Mouse (Mus musculus) heart, postnatal 25 days (tissue): ENCODE results near the gene Galntl6. TPM values are rescaled to one million over a fixed set of nuclear protein-coding genes. Genes with fewer than 3 reads are reported as not detected.
"Not testable (repeated sequence)": the region's sequence is repeated elsewhere in the genome, so short reads cannot be mapped to it uniquely, and the experiment has no call there.

ENCODE experiments used
- DNase-seq: peaks from one replicate; pipeline ENCODE4 v3.0.0; 2022; ENCODE audit warnings: low spot score
- intact Hi-C: fragments of 180-260 bp; cut with DNase I; formaldehyde crosslinking; loops from one replicate; pipeline ENCODE4 v1.15.1; 2025
- total RNA-seq, 2 experiments: library from RNA; stranded (reverse); gene quantifications; 2 replicates each; pipeline ENCODE4 v1.2.3; 2021

Gene Galntl6
- total RNA-seq, 2 experiments from 2014 or later: not detected

DNA sequence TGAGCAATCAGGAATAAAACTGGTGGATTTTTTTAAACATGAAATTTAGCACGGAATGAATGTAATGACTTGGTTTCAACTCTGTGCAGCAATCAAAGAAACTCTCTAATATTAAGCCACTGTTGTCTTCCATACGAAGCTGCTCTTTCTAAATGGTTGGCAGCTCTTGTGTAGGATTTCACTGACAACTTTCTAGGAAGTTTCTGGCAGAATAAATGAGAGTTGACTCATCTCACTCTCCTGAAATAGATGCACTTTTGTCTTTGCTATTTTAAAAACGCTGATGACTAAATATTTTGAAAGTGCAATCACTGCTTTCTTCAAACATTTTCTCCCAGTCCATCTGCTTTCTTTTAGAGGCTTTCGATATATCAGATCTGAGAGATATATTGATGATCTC lies 256.8 kb downstream of the Galntl6 start:
- no peak for DNase-seq
- intact Hi-C loops: no loop called here

DNA sequence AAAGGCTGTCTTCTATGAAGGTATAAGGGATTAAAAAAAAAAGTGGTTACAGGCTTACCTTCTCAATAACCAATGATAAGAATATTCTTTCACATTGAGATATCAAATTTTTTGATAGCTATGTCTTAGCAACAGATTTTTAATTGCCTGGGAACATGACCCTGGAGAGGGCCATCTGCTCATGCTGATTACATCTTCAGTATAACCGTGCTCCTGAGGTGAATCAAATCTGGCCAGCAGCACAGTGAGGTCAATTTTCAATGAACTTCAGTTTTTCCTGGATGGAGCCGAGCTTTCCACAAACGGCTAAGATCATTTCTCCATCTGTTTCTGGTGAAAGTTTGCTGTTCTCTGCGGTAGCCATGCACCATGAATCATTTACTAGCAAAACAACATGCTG lies 306.0 kb downstream of the Galntl6 start:
- DNase-seq: no peak

DNA sequence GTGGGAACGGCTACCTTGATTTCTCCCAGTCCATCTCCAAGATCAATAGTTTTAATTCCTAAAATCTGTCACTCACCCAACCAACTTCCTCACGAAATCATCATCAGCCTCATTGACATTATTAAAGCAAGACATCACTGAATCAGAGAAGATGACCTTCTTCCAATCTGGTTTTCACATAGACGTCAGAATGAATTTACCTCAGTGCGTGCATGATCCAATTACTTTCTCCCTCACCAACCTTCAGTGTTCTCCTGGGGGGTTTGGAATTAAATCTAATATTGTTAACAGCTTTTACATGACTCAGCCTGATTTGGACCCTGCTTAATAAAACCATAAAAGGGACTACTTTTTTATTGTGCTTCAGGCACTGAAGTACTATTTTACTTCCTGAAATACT lies 307.7 kb downstream of the Galntl6 start:
- intact Hi-C loops: no loop called here
- no peak for DNase-seq

More for the DNA sequence above, 306.0 kb downstream of the Galntl6 start:
- intact Hi-C loops: no loop called here

DNA sequence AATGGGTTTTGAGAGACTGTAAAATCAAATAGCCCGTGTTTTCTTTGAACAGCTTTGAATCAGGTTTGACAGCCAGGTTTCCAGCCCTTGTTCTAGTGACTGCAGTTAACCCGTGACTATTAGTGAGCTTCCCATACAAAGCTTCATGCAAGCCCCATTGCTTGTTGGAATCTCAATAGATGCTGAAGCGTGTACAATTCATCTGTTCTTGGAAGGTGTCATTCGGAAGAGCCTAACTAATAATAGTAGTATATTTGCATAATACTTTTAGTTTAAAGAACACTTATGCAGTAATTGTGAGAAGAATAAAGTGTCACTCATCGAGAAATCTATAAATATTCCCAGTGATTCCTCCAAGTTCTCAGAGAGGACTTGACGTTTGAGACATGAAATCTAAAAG lies 314.6 kb downstream of the Galntl6 start:
- no peak for DNase-seq
- intact Hi-C loops: no loop called here

DNA sequence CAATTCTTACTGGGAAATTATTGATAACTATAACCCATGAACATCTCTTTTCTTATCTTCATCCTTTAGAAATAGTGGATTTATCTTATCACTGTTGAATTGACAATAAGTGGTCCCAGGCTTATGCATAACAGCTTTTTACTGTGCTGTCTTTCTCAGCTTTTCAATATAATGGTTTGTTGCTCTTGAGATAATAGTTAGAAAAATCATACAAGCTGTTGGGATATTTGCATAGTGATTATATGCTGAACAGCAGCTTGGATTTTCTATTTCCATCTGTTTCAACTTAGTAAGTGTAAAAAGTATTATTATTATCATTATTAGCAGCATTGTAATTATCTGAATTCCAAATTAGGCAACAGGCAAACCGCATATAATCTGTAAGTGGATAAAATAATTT lies 337.1 kb downstream of the Galntl6 start:
- intact Hi-C loops: no loop called here
- no peak for DNase-seq

DNA sequence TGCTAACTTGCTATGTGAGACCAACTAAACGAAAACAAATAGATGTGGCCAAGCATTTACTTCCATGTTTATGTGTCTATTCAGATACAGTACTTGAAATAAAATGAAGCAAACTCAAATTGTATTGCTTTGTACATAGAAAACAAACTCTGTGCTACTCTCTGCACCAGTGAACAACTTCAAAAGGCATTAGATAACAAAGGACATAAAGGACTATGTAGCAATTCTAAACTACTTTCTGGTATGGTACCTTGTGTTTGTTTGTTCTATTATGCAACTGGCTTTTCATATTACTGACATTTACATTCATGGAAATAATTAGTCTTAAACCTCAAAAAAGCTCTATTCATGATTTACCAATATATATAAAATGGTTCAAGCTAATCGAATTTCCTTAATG lies 344.4 kb downstream of the Galntl6 start:
- no peak for DNase-seq
- intact Hi-C loops: no loop called here

DNA sequence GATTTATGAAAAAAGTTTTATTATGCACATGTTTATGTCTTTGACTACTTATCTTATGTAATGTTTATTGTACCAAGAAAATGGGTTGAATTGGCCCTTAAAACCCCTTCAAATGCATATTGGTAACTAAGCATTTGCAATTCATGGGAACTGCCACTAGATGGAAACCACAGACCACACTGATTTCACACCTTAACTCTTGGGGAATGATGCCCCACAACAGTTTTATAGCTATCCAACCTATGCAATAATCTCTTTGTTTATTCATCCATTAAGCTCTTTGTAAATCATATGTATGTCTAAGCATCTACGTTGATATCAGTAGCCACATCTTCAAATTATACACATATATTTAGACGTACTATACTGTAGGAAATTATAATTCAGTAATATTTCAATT lies 346.3 kb downstream of the Galntl6 start:
- intact Hi-C loops: no loop called here
- no peak for DNase-seq

DNA sequence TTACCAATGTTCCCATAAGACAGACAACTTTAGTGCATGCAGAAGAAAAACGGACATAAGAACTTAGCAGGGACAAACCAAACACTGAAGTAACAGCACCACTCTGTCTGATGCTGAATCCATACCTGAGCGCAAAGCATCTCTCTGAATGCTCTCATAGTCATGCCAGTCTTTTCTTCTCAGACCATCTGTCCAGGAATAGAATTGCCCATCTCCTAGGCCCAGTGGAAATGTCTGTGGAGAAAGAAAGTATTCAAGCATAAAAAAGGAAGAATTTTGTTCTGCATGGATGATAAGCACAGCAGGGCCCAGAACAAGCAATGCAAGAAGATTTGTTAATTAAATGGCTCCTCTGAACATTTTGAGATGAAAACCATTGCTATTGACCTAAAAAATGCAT lies 376.7 kb downstream of the Galntl6 start:
- intact Hi-C loops: no loop called here
- no peak for DNase-seq

DNA sequence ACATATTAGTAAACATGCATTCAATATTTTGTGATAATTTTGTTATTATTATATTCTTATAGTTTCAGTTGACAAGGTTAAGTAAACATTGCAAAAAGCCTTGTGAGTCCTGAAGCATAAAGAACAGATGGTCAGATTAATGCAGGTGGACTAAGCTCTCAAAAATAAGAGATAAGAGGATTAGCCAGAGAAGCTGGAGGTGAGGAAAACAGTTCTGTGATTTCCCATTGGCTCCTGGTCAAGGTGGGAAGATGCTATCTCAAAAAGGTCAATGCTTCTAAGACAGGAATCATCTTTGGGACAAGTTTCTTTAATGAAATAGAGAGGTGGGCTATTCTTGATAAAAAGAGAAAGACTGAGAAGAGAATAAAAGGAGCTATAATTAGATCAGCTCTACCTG lies 377.8 kb downstream of the Galntl6 start:
- intact Hi-C loops: no loop called here
- DNase-seq: no peak

DNA sequence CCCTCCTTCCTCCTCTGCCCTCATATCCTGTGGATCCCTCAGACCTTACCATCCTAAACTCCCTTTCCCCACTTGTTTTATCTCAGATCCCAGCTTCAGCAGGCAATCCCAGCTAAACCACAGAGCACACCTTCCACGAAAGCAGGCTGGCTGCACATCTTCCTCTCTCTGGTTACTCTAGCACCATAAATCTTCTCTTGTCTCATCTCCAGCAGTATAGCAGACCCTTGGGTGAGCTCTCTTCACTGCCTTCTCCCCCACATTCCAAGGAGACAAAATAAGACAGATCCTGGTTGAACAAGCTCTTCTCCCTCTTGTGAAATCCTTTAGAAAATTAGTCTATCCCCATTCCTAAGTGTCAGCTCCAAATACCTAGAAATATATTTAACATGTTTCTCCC lies 389.0 kb downstream of the Galntl6 start:
- DNase-seq: no peak
- intact Hi-C loops: no loop called here

DNA sequence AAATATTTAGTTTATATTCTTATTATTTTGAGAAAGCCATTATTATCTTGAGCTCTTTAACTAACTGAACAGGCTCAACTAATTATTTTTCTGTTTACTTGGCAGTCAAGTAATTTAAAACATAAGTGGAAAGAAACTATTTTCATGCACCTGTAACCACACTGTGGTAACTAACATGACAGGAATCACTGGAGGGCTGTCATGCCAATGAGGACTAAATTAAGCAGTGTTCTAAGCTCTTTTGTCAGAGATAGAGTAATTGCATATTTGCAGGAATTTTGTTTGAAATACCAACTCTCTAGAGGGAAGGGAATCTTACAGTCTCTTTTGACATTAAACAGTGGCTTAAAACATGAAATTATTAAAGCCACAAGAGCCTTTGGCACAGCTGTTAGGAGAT lies 390.5 kb downstream of the Galntl6 start:
- intact Hi-C loops: no loop called here
- no peak for DNase-seq

DNA sequence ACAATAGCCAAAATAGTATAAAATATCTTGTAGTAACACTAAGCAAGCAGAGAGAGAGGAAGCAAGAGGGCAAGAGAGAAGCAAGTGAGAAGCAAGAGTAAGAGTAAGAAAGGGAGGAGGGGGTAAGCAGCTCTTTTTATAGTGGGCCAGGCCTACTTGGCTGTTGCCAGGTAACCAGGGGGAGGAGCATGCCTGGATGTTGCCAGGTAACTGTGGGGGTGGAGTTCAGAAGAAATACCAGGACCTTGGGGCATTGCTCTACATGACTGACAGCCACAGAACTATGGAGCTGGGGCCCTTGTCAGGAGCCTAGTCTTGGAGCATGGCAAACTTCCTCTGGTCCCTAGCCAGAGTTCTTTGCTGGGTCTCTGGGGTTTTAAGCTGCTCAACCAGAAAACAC lies 401.9 kb downstream of the Galntl6 start:
- no peak for DNase-seq
- intact Hi-C loops: no loop called here

DNA sequence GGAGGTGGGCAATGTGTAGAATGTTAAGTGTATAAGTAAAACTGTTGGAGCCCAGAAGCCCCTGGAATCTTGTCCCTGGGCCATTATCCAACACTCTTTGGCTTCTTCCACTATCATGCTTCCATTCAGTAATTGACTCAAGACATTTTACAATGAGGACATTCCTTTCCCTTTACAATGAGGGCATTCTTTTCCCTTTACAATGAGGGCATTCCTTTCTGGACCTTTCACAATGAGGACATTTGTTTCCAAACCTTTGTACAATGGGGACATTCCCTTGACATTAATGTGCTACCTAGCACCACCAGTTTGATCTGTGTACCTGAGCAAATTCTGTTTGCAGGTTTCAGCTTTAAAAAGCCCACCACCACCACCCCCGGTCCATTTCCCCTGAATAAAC lies 403.4 kb downstream of the Galntl6 start:
- no peak for DNase-seq
- intact Hi-C loops: no loop called here

DNA sequence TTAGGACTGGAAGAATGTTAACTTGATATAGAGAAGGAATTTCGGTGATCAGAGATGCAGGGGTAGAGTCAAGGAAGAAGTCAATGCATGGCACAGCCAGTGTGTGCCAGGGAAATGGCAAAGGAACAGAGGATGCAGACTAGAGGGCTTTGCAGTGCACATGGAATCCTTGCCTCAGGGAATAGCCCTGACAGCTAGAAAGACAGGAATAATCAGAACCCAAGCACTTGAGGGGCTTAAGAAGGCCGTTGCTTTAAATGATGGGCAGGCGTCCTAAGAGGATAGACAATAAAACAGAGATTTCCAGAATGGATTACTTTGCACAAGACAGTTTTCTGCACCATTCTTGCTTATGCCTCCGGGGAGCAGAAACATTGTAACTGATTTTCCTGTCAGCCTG lies 425.3 kb downstream of the Galntl6 start:
- no peak for DNase-seq
- intact Hi-C loops: no loop called here

DNA sequence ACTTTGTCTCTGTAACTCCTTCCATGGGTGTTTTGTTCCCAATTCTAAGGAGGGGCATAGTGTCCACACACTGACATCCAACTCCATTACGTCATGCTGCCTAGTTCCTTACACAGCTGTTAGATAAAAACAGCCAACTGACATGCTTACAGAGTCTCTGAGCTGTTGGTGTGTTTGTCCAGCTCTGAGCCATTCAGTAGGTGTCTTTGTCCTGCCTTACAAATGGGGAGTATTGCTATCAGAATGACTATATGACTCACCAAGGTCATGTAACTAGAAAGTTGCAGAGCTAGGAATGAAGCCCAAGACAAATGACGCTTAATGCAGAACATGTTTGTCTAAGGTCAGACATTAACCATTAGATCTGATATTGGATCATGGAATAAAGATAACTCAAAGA lies 449.1 kb downstream of the Galntl6 start:
- DNase-seq, intact Hi-C loops: not testable (repeated sequence)

DNA sequence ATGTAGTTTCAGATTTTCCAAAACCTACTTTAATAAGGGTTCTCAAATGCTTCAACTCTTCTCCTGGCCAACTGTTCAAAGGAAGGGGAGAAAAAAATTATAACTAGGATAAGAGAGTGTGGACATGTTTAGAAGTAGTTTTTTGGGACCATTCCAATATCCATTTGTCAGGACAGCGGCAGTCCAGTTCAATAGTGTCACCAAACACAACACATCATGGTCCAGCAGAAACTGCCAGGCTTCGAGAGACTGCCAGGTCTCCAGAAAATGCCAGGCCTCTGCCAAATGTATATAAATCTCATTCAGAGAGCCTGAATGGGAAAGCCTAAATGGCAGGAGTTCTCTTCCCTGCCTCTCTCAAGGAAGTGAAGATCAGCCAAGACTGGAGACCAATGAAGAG lies 469.7 kb downstream of the Galntl6 start:
- no peak for DNase-seq
- intact Hi-C loops: loop anchor here (10.0 kb wide), 1 partner anchor 298 kb away; no protein-coding TSS in a partner anchor

DNA sequence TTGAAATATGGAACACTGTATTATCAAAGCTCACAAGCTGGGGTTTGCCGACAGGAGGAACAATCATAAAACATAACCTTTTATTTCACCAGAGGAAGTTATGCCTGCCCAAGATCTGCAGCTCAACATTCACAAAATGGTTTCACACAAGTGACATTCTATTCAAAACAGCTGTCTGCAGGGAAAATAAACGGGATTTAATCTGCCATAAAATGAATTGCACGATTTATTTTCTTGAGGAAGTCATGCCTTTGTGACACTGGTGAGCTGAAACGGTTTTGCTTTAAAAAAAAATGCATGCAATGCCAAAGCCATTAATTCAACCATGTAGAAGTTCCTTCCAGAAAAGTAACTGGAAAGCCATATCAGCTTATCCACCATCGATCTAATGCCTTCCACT lies 494.0 kb downstream of the Galntl6 start:
- DNase-seq: no peak
- intact Hi-C loops: no loop called here

DNA sequence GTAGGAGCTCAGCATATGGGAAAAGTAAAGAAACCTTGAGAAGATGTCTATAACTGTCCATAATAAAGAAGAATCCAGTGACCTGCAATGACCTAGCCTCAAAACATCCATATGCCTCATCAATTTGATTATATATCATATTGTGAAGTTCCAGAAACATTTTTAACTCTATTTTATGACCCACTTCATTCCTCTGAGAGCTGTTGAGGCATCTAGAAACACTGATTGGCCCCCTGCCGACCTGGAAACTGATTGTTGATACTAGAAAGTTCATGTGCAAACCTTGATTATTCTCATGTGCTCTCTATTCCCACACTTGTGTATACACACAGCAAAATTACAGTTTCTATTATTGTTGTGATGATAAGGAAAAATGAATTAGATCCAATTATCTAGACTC lies 494.9 kb downstream of the Galntl6 start:
- no peak for DNase-seq
- intact Hi-C loops: no loop called here

DNA sequence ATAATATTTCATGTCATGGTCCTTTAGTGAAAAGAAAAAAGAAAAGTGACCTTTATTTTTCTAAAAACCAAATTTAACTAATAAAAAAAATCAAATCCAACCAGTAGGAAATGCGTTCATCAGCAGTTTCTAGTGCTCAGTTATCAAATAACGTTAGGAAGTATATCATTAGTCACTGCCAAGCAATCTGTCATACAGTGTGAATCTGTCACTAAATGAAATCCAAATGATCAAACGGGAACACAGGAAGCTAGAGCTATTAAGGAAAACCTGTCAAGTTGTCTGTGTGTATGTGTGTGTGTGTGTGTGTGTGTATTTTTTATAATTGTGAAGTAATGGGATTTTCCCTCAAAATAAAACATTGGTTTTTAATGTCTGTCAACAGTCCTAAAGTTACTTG lies 515.9 kb downstream of the Galntl6 start:
- no peak for DNase-seq
- intact Hi-C loops: no loop called here

DNA sequence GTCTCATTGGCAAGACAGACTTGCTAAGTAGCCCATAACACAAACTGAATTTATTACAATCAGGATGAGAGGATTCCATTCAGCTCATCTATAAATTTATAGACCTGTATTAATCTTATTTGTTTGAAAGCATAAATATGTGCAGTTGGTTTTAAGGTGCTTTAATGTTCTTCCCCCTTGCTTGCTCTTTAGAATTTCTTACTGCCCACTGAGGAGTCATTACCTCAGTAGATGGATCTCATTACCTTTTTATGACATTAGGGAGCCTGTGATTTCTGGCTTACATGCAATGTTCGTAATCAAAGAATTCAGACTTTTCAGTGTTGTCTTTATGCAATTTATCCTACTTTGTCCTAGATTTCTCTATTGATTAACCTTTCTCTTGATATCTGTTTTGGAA lies 516.6 kb downstream of the Galntl6 start:
- intact Hi-C loops: no loop called here
- DNase-seq: no peak

DNA sequence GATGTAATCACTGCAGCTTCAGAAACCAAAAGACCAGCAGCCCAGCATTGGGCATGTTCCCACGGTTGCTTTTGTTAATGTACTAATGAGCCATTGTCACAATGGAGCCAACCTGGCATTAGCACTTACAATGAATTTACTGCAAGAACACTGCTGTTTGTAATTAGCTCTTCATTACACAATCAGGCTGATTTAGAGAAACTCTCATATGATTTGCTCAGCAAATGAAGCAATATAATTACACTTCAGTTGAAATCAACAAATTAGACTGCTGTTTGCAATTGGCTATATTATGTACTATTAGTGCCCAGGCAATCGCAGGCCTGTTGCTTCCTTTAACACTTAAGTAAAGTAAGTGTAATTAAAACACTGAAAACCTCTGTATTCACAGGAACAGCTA lies 540.1 kb downstream of the Galntl6 start:
- no peak for DNase-seq
- intact Hi-C loops: no loop called here

DNA sequence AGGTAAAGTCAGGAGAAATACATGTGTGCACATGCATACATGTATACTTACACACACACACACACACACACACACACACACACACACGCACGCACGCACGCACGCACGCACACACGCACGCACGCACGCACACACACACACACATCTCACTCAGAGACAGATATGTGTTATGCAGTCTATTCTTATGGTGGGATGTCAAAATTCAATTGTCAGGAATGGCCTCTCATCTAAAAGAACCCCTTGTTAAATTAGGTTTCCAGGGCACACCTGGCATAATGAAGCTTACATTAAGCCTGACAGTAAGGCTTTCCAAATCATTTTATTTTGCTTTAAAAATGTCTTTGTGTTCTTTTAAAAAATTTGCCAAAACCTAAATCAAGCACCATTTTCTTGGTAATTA lies 540.5 kb downstream of the Galntl6 start:
- intact Hi-C loops: no loop called here
- DNase-seq: no peak

DNA sequence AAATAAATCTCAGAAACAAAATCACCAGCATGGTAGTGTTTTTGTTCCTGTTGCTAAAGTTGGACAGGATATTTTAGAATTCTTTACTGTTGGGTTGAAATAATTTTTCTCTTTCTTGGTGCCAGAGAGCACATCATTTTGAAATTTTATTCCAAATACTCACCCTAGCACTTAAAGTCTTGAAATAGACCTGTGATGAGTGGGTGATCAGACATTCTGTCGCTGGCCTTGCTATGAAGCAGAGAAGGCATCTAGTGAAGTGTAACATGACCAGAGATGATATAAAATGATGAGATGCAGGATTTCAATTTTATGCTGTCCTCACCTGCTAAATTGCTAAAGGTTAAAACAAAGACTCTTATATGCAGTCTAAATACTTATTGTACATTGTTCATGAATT lies 581.3 kb downstream of the Galntl6 start:
- intact Hi-C loops: no loop called here
- DNase-seq: no peak
